Mouse (Mus musculus) mouse trophoblast stem cell (cell line): ENCODE data around the gene Reps2.

Experiments
- in situ Hi-C, 2 experiments: fragments of 300-500 bp; cut with MseI, MboI; formaldehyde crosslinking; loops; 2 replicates in 1 of 2; 3 replicates in 1 of 2; pipeline ENCODE4 v1.15.1; 2025

Gene Reps2

GRCm38 (mm10) chrX:162590145-162590790 lies 53.2 kb downstream of the Reps2 start:
- in situ Hi-C loops = no loop called here

GRCm38 (mm10) chrX:162589173-162589805 lies 54.2 kb downstream of the Reps2 start:
- in situ Hi-C loops = no loop called here

GRCm38 (mm10) chrX:162584349-162584748 lies 59.1 kb downstream of the Reps2 start:
- in situ Hi-C loops = no loop called here

GRCm38 (mm10) chrX:162580521-162580920 lies 62.9 kb downstream of the Reps2 start:
- in situ Hi-C loops = no loop called here

GRCm38 (mm10) chrX:162568439-162568838 lies 75.0 kb downstream of the Reps2 start:
- in situ Hi-C loops = no loop called here

GRCm38 (mm10) chrX:162565501-162565900 lies 77.9 kb downstream of the Reps2 start:
- in situ Hi-C loops = no loop called here

GRCm38 (mm10) chrX:162556459-162556841 lies 87.0 kb downstream of the Reps2 start:
- in situ Hi-C loops = no loop called here

GRCm38 (mm10) chrX:162555729-162556458 lies 87.6 kb downstream of the Reps2 start:
- in situ Hi-C loops = no loop called here

- in situ Hi-C loops = no loop called here
Measured at GRCm38 (mm10) chrX:162554513-162554912, 88.9 kb downstream of the Reps2 start.

- in situ Hi-C loops = no loop called here
Measured at GRCm38 (mm10) chrX:162552383-162552782, 91.1 kb downstream of the Reps2 start.

GRCm38 (mm10) chrX:162545037-162545436 lies 98.4 kb downstream of the Reps2 start:
- in situ Hi-C loops = no loop called here

GRCm38 (mm10) chrX:162542576-162543227 lies 100.7 kb downstream of the Reps2 start:
- in situ Hi-C loops = no loop called here

GRCm38 (mm10) chrX:162541961-162542360 lies 101.5 kb downstream of the Reps2 start:
- in situ Hi-C loops = no loop called here

GRCm38 (mm10) chrX:162531016-162531415 lies 112.4 kb downstream of the Reps2 start:
- in situ Hi-C loops = no loop called here

GRCm38 (mm10) chrX:162527240-162527639 lies 116.2 kb downstream of the Reps2 start:
- in situ Hi-C loops = no loop called here

GRCm38 (mm10) chrX:162521831-162522514 lies 121.5 kb downstream of the Reps2 start:
- in situ Hi-C loops = no loop called here

- in situ Hi-C loops = no loop called here
Measured at GRCm38 (mm10) chrX:162521197-162521596, 122.3 kb downstream of the Reps2 start.

GRCm38 (mm10) chrX:162520374-162520773 lies 123.1 kb downstream of the Reps2 start:
- in situ Hi-C loops = no loop called here

GRCm38 (mm10) chrX:162510426-162510980 lies 132.9 kb downstream of the Reps2 start:
- in situ Hi-C loops = no loop called here

GRCm38 (mm10) chrX:162505186-162505585 lies 138.3 kb downstream of the Reps2 start:
- in situ Hi-C loops = no loop called here

- in situ Hi-C loops = no loop called here
Measured at GRCm38 (mm10) chrX:162503436-162503835, 140.0 kb downstream of the Reps2 start.
